Mouse (Mus musculus) erythroblast, embryonic 14.5 days (primary cell): ENCODE results near the gene Ckm.

Experiments
- GATA1 ChIP-seq: IDR thresholded peaks from 2 replicates; pipeline ENCODE4 v1.6.1; 2012; ENCODE audit warnings: low read length, inconsistent platforms, mixed read lengths
- TAL1 ChIP-seq: IDR thresholded peaks from 3 replicates; pipeline ENCODE4 v1.6.1; 2012; ENCODE audit warnings: low read length, inconsistent platforms, mixed read lengths

GRCm38 (mm10) chr7:19388699-19389413 is 15.7 kb upstream of the Ckm start:
- TF ChIP-seq GATA1 (no peak), TAL1 (no peak)
